Mouse (Mus musculus): ENCODE measurements around the gene Chrna5.
"Not testable (repeated sequence)": the region's sequence is repeated elsewhere in the genome, so short reads cannot be mapped to it uniquely, and the experiment has no call there.

Chrna5 gene

DNA sequence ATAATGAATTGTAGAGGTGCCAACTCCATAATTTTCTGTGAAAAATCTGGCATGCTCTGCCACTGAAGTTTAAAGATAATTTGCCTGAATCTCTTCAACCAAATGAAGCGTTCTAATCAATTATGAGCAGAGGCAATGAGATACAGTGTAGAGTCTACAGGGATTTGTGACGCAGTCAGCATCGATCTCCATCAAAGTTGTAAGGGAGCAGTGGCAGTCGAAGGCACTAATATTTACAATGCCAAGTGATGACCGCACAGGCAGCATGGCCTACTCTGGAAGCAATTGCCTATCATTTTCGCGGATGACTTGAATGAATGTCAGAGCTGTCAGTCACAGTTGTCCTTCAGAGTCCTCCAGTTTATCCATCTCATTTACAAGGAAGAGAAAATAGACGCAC lies at the start of gene Chrna5:
Gene Chrna5, plus strand, starts transcription at position 207 of the 400 bp plus-strand sequence.
- DNase-seq (ENCODE audit: low spot score) = no peak

DNA sequence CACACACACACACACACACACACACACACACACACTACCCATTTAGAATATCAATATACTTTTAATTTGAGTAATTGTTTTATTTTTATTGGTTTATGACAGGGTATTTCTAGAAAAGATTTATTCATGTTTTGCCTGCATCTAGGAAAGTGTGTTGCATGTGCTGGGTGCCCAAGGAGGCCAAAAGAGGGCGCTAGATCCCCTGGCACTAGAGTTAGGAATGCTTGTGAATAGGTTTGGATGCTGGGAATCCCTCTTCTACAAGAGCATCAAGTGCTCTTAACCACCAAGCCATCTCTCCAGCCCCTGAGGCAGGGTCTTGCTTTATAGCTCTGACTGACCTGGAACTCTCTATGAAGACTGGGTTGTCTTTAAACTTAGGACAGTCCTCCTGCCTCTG lies 48.9 kb upstream of the Chrna5 start:
- DNase-seq (ENCODE audit: low spot score) = no peak

DNA sequence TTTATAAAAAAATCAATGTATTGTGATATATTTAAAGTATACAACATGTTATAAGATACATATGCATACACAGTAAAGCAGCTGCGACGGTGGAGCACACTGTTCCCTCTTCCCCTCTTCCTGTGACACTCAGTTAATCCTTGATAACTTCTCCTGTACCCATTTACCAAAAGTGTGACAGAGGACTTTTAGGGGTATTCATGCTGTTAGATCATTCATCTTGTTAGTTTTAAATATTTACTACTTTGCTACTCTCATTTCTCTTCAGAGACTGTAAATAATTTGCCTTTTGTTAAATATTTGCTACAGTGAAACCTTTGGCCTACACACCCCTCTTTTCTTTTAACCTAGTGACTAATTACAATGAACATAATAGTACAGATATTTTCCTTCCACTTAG lies 48.3 kb upstream of the Chrna5 start:
- no peak for DNase-seq (ENCODE audit: low spot score)

- DNase-seq (ENCODE audit: low spot score) = no peak
Measured at GRCm38 (mm10) chr9:54942071-54942470, 38.6 kb upstream of the Chrna5 start.

- no peak for DNase-seq (ENCODE audit: low spot score)
Measured at GRCm38 (mm10) chr9:54944467-54944866, 36.2 kb upstream of the Chrna5 start.

- DNase-seq (ENCODE audit: low spot score) = no peak
Measured at GRCm38 (mm10) chr9:54946256-54946655, 34.4 kb upstream of the Chrna5 start.

- DNase-seq (ENCODE audit: low spot score) = no peak
Measured at GRCm38 (mm10) chr9:54949465-54949864, 31.2 kb upstream of the Chrna5 start.

- not testable (repeated sequence) for DNase-seq (ENCODE audit: low spot score)
Measured at GRCm38 (mm10) chr9:54950162-54950561, 30.5 kb upstream of the Chrna5 start.

- DNase-seq (ENCODE audit: low spot score) = peak; percentile 92
Measured at GRCm38 (mm10) chr9:54950575-54951321, 29.9 kb upstream of the Chrna5 start, which contains the start of the genes Psma4 and AY074887. TSS of gene Psma4 (plus strand) at chr9:54950790. TSS of gene AY074887 (minus strand) at chr9:54950998.

DNA sequence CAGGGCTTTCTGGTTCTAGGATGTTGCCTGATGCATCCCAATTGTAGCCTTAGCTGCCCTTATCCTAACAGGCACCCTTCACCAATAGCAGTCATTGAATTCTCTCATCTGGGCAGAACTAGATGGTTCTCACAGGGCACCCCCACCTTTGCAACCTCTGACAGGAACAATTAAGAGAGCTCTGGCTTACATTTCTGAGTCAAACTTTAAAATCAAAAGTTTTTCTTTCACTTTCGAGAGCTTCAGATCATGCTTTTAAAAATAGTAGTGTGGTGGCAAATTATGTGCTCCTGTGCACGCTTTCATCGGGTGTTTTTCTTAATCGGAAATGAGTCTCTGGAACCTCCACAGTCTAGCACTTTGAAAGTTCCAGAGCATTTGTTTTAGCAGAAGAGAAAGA lies 19.6 kb upstream of the Chrna5 start:
- DNase-seq (ENCODE audit: low spot score) = no peak

GRCm38 (mm10) chr9:54963669-54964068 lies 17.0 kb upstream of the Chrna5 start:
- no peak for DNase-seq (ENCODE audit: low spot score)

DNA sequence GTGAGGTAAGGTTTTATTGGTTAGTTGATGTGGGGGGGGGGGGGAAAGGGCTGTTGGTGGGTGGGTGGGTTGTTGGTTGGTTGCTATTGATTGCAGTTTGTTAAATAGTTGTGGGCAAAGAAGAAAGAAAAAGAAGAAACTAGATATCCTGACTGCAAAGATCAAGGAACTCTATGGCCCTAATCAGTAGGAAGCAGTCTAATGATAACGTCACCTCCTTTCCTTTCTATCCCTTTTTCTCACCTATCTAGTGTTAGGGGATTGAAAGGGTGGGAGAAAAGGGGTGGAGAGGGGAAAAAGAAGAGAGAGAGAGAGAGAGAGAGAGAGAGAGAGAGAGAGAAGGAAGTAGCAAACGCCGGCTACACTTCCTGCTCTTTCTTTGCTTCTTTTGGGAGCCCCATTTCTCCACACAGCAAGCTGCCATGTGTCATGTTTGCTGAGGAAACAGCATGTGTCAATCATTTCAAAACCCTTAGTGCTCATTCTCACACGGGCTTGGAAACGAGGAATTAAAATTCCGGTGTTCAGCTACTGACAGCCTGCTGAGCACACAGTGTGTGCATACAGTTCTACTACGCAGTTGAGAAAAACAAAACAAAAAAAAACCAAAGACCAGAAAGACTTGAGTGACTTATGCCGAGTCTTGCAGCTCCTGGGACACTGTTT lies 10.6 kb upstream of the Chrna5 start:
- DNase-seq (ENCODE audit: low spot score) = no peak

DNA sequence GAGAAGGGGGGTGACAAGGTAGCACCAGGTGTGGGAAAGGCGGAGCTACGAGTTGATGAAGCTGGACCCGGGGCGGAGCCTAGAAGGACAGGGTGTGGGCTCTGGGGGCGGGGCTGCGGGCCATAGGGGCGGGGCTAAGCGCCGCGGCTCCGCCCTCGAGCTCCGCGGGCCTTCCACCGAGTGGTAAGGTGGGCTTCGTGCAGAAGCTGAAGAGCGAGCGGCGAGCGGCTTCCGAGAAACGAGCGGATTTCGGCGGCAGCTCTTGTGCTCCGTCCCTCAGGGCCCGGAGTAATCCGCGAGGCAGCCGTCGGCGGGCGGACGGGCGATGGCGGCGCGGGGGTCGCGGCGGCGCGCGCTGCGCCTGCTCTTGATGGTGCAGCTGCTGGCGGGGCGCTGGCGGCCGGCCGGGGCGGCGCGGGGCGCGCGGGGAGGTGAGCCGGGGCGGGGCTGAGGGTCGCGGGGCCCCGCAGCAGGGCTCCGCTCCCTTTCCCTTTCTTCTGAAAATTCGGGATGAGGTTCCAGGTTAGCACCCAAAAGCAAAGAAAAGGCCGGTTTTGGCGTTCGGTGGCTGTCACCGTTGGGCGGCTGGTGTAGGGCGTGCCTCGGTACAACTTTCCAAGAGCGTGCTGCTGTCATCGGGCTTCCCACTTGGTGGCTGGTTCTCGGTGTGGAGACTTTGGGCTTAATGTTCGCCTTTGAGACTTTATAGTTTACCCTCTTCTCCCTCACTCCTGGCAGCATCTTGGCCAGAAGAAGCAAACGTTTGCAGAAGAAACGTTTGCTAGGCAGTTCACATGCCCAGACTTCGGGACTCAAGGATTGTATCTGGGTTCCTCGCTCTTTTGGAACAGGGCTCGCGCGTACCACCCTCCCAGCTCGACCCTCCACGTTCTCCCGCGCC lies 861 bp downstream of the Chrna5 start:
- peak; percentile 20 for DNase-seq (ENCODE audit: low spot score)

DNA sequence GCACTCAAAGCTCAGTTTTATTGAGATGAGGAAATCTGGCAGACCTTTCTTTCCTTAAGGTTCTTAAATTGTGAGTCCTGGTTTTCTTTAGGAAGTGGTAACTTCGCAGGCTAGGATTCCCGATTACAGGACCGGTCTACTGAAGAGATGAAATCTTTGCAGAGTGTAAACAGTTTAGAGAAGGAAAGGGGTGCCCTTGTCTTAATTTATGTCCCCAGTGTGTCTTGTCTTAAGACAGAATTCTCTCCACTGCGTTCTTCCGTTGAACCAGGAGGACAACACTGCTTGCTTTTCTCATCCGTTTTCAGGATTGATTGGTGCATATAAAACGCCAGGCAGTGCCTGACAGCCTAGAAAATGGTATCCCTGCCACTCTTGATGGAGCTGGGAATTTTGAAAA lies 1.7 kb downstream of the Chrna5 start:
- DNase-seq (ENCODE audit: low spot score) = no peak

DNA sequence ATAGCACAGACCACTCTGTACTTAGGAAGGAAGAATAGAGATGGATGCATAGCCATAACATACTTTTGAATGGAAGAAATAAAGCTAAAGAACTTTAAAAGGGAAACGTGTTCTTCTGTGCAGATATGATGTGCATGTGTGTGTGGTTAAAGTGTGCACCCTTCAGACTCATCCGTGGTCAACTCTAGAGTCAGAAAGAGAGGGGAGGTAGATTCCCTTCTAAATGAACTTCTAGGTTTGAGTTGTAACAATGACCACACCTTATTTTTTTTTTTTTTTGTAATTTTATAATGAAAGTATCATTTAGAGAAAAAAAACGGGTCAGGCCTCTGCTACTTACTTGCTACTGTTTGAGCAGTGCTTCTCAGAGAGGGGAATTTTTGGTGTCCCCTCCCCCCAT lies 9.7 kb downstream of the Chrna5 start:
- no peak for DNase-seq (ENCODE audit: low spot score)

- no peak for DNase-seq (ENCODE audit: low spot score)
Measured at GRCm38 (mm10) chr9:54994381-54994780, 13.7 kb downstream of the Chrna5 start.

DNA sequence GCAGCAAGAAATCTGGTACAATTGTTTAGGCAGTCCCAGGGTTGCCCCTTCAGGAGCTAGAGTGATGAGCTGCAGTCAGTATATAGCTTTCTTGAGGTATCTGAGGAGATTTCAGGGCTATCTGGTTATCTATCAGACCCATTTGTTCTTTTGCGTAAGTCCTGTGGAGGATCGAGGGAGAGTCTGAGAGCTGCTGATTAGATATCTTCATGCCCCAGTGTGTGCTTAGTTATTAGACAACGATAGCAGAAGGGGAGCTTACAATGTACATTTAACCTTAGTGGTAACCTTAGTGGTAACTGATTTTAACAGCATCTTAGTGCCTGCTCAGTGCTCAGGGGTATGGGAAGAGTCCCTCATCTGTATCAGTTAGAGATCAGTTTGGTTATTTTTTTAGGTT lies 15.0 kb downstream of the Chrna5 start:
- no peak for DNase-seq (ENCODE audit: low spot score)

- DNase-seq (ENCODE audit: low spot score) = no peak
Measured at GRCm38 (mm10) chr9:55003609-55004008, 22.9 kb downstream of the Chrna5 start.

GRCm38 (mm10) chr9:55009692-55010091 lies 29.0 kb downstream of the Chrna5 start:
- DNase-seq (ENCODE audit: low spot score) = no peak

GRCm38 (mm10) chr9:55010588-55011350 lies 30.1 kb downstream of the Chrna5 start:
- no peak for DNase-seq (ENCODE audit: low spot score)

DNA sequence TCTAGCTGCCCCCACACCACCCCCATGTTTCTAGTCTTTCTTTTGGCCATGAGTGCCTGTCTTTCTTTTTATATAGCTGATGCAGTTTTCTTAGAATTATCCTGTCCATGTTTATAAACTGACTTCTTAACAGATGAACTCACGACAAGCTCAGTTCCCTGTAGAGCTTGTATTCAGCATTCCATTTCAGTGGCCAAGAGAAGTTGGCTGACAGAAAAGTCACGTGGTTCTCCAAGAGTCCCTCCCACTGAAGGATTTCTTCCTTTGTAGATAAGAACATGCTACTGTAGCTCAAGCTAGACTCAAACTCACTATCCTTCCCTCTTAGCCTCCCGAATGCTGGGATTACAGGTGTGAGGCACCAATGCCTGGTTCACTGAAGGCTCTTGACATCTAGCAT lies 36.2 kb downstream of the Chrna5 start:
- DNase-seq (ENCODE audit: low spot score) = no peak

DNA sequence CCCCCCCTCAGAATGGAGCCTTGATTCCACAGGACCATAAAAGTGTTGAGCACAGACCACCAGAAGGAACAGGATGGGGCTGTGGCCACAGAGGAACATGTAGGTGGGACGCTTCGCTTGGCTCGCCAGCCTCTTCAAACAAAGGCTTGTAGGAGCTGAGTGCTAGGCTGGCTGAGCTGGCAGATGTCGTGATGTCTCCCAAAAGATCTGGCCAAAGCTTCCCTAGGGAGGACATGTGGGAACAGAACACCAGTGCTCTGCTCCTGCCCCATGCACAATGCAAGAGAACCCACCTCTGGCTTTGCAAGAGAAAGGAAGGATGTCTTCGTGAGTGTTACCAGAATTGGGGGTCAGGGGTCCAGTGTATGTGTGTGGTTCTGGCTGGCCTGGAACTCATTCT lies 42.6 kb downstream of the Chrna5 start:
- DNase-seq (ENCODE audit: low spot score) = no peak

Measured in urinary bladder, postnatal 14 days (tissue).